Mouse (Mus musculus): ENCODE results near the gene Pard3b.

DNA sequence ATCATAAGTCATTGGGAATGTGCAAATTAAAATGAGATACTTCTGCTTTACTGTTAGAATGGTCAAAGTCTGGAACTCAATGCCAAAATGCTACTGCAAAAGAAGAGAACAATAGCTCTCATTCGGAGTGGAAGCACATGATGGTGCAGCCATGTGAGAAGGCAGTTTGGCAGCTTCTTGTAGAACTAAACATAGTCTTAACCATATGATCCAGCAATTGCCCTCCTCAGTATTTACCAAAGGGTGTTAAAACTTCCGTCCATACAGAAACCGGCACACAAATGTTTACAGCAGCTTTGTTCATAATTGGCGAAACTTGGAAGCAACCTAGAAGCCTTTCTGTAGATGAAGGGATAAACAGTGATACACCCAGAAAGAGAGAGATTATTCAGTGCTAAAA is 943.9 kb downstream of the Pard3b start:
- TF ChIP-seq CTCF (conservative IDR thresholded peaks at IDR 0.05 in 1 of 2, IDR thresholded peaks at IDR 0.05 in 1 of 2; ENCODE audit: low read depth in 2 of 2, low read length in 2 of 2) (no peak), USF2 (conservative IDR thresholded peaks at IDR 0.05; ENCODE audit: low read depth, low read length) (no peak), POLR2A (IDR thresholded peaks at IDR 0.05; ENCODE audit: low read depth, low read length) (no peak), TBP (conservative IDR thresholded peaks at IDR 0.05; ENCODE audit: low read depth, low read length) (no peak), EP300 (IDR thresholded peaks at IDR 0.05; ENCODE audit: low read length) (no peak), RAD21 (IDR thresholded peaks at IDR 0.05; ENCODE audit: low read depth, low read length) (no peak), MAX (IDR thresholded peaks at IDR 0.05; ENCODE audit: low read length) (no peak), SMC3 (IDR thresholded peaks at IDR 0.05; ENCODE audit: low read depth, low read length) (no peak), POLR2AphosphoS2 (IDR thresholded peaks at IDR 0.05; ENCODE audit: low read depth, low read length) (no peak), ZNF384 (IDR thresholded peaks at IDR 0.05; ENCODE audit: low read depth, low read length) (no peak), E2F4 (IDR thresholded peaks at IDR 0.05; ENCODE audit: insufficient replicate concordance, low read depth, low read length) (no peak), HCFC1 (IDR thresholded peaks at IDR 0.05; ENCODE audit: low read depth, low read length) (no peak)
